Mouse (Mus musculus) lung, postnatal 14 days (tissue): ENCODE measurements around the gene Atg16l1.

Experiments
- DNase-seq: peaks from one replicate; pipeline ENCODE4 v3.0.0; 2021

Atg16l1 gene

GRCm38 (mm10) chr1:87755641-87756470, at the start of gene Atg16l1:
Gene Atg16l1 (plus strand): TSS chr1:87755870.
- DNase-seq = peak; percentile 94

- no peak for DNase-seq
Measured at GRCm38 (mm10) chr1:87706361-87706760, 49.3 kb upstream of the Atg16l1 start.

- no peak for DNase-seq
Measured at GRCm38 (mm10) chr1:87709020-87709419, 46.6 kb upstream of the Atg16l1 start.

DNA sequence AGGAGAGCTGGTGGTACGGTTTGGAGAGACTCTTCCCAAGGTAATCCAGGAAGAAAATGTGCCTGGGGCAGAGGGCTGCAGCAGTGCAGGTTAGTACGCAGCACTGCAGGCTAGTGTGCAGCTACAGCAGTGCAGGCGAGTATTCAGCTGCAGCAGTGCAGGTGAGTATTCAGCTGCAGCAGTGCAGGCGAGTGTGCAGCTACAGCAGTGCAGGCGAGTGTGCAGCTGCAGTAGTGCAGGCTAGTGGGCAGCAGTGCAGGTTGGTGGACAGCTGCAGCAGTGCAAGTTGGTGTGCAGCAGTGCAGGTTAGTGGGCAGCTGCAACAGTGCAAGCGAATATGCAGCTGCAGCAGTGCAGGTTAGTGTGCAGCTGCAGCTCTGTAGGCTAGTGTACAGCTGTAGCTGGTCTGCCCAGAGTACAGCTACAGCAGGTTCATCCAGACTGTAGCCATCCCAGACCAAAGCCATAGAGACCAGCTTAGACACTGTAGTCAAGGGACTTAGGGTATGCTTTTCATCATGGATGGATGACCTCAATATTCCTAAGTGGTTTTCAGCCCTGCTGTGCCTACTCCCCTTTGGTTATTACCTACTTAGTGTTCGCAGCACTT, 45.9 kb upstream of the Atg16l1 start:
- DNase-seq = no peak

DNA sequence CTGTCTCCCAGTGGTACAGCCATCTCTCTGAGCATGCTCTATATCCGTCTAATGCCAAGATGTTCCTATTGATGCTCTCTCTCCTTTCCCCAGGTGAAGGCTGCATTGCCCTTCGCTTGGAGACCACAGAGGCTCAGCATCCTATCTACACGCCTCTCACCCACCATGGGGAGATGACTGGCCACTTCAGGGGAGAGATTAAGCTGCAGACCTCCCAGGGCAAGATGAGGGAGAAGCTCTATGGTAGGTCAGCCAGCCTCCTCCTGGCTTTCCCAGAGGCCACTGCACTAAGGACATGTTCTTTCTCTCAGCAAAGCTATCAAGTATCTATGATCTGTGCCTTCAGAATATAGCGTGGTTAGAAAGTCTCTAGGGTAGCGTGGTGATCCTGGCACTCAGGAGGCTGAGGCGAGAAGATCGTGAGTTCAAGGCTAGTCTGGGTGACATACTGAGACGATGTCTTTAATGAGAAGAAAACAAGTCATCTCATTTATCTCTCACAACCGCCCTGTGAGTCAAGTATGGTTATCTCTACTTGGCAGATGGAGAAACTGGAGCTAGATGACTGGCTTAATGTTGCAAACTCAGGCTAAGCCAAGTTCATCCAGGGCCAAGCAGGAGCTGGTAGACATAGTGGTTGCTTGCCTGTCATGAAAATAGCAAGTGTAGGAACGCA, 43.6 kb upstream of the Atg16l1 start:
- DNase-seq = no peak

DNA sequence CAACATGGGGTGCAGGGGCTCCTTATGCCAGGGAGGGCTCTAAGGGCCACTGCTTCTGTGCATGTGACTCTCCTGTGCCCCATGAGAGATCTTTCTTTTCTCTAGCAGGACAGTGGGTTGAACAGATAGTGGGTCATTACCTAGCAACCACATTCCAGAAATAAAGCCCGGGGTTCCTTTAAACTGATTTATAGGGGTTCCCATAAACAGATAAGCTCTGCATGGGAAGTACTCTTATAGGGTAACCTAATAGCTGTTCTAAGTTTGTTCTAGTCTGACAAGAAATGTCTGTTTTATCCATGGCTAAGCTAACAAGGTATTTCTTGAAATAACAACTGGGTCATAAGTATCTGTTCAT, 43.1 kb upstream of the Atg16l1 start:
- no peak for DNase-seq

DNA sequence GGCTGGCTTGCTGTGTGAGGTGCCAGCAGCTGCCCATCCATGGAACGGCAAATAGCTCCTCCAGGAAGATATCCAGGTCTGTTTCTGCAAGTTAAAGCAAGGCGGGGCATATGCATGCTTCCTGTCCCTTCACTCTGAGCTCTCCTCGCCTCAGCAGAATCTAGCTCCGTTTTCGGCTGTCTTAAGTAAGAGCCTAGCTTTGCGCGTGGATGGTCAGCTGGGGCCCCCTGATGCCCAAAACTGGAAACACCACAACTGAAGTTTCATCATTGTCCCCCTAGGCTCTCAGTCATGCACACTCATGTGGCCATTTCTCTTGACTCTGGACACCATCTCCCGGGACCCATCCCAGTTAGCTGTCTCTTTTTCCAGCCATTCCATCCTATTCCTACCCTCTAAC, 34.3 kb upstream of the Atg16l1 start:
- DNase-seq = peak; percentile 42

DNA sequence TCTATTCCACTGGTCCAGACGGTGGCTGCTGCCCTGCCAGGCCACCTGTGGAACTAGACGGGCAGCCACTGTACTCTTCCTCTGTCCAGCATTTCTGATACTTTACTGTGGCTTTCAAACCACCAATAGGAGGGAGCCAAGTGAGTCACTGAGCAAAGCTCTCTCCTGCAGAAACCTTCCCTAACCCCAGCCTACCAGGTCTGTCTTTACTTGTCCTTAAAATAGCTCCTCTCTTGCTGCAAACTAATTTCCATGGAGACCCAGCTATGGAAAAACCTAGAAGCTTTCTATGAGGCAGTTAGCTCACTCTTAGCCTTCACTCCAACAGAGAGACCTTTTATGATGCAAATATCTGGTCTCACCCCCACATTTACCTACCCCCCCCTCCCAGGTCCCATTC, 33.6 kb upstream of the Atg16l1 start:
- DNase-seq = no peak

GRCm38 (mm10) chr1:87723351-87723750, 32.3 kb upstream of the Atg16l1 start:
- DNase-seq = no peak

GRCm38 (mm10) chr1:87729070-87729469, 26.6 kb upstream of the Atg16l1 start:
- no peak for DNase-seq

- no peak for DNase-seq
Measured at GRCm38 (mm10) chr1:87729850-87730249, 25.8 kb upstream of the Atg16l1 start.

- DNase-seq = no peak
Measured at GRCm38 (mm10) chr1:87730271-87730670, 25.4 kb upstream of the Atg16l1 start.

DNA sequence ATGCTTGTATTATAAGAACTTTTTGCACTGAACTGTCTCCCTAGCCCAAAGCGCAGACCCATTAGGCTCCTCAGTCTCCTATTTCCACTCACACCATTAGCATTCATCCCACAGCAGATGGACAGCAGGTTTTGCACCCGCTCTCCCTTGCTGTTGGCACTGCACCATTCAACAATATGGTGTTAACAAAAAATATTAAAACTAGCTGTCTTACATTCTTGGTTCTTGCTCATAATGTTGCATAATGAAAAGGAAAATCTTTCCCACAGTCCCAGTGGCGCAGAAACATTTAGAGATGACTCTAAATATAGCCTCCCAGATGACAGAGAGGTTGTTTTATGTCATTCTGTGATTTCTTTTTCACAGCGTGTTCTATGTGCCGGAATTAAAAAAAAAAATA, 22.5 kb upstream of the Atg16l1 start:
- peak; percentile 4 for DNase-seq

- DNase-seq = no peak
Measured at GRCm38 (mm10) chr1:87734153-87734552, 21.5 kb upstream of the Atg16l1 start.

- DNase-seq = no peak
Measured at GRCm38 (mm10) chr1:87740584-87741290, 14.9 kb upstream of the Atg16l1 start.

GRCm38 (mm10) chr1:87749360-87749973, 6.2 kb upstream of the Atg16l1 start:
- DNase-seq = no peak

- no peak for DNase-seq
Measured at GRCm38 (mm10) chr1:87763821-87764220, 8.2 kb downstream of the Atg16l1 start.

- no peak for DNase-seq
Measured at GRCm38 (mm10) chr1:87765741-87766140, 10.1 kb downstream of the Atg16l1 start.

DNA sequence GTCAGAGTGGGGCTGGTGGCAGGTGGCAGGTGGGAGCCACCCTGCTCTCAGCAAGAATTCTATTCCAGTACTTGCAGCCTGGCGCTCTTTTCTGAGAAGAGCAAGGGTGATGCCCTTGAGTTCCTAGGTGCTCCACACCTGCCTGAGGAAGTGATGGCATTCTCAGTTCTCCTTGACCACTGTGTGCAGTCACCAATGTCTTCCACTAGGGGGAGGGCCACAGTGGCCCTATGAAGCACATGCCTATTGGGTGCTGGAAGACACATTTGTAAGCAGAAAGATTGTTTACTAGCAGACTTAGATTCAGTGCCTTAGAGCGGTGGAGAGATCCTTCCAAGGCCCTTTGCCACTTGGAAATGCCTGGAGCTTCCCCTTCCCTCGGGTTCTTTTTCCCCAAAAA, 10.6 kb downstream of the Atg16l1 start:
- peak; percentile 13 for DNase-seq

- DNase-seq = no peak
Measured at GRCm38 (mm10) chr1:87769263-87769662, 13.6 kb downstream of the Atg16l1 start.

GRCm38 (mm10) chr1:87770486-87770885, 14.8 kb downstream of the Atg16l1 start:
- no peak for DNase-seq

DNA sequence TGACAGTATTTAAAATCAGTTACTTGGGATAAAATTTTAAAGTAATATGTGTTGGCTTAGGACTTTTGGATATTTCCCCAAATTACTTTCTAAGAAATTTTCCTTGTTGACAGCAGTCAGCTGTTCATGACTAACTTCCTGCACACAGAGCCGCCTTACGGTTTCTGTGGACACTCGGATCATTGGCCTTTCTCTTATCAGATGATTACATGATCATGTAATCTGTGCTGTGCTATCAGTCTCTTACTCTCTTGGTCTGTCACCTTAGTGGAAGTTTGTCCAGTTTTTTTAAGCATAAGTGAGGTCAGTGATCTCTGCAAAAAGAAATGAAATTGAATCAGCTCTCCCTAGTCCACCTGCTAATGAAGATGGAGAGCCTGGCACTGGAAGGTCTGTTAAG, 16.1 kb downstream of the Atg16l1 start:
- no peak for DNase-seq

GRCm38 (mm10) chr1:87773336-87773735, 17.7 kb downstream of the Atg16l1 start:
- no peak for DNase-seq
